Mouse (Mus musculus) forebrain, embryonic 14.5 days (tissue): Measurements from ENCODE around the gene Stk11ip. TPM values are rescaled to one million over a fixed set of nuclear protein-coding genes. Genes with fewer than 3 reads are reported as not detected.

Experiments
- polyA plus RNA-seq: library from polyadenylated mRNA; unstranded; fragments of >200 nt; fragmentation: Nextera tagmentation; extraction: Ambion mirVana; gene quantifications from 2 replicates; pipeline ENCODE4 v1.2.1, GENCODE M21; 2014

The Stk11ip gene
- polyA plus RNA-seq, 1 experiment from 2014 or later: 8.7 TPM

Other genes with a start within 250 kb of the Stk11ip start
- gene Resp18, start 243.1 kb upstream of the Stk11ip start, polyA plus RNA-seq: 62.4 and 68.1 TPM in 2 replicates
- gene Dnpep, start 203.5 kb upstream of the Stk11ip start, polyA plus RNA-seq: 160 and 178 TPM in 2 replicates
- 1.3 and 1.4 TPM in 2 replicates for gene Des, start 161.2 kb upstream of the Stk11ip start, polyA plus RNA-seq
- gene Speg, start 146.2 kb upstream of the Stk11ip start, polyA plus RNA-seq: 8.3 and 8.8 TPM in 2 replicates
- gene Gmppa, start 85.6 kb upstream of the Stk11ip start, polyA plus RNA-seq: 72.4 and 76.0 TPM in 2 replicates
- 0.76 and 0.84 TPM in 2 replicates for gene Asic4, start 71.1 kb upstream of the Stk11ip start, polyA plus RNA-seq
- gene Chpf, start 42.2 kb upstream of the Stk11ip start, polyA plus RNA-seq: 21.6 and 24.2 TPM in 2 replicates
- gene Tmem198, start 42.0 kb upstream of the Stk11ip start, polyA plus RNA-seq: 41.3 and 50.4 TPM in 2 replicates
- 17.0 and 17.7 TPM in 2 replicates for gene Obsl1, start 15.1 kb upstream of the Stk11ip start, polyA plus RNA-seq
- gene Inha, start 14.5 kb upstream of the Stk11ip start, polyA plus RNA-seq: 4.9 and 6.3 TPM in 2 replicates
- 12.6 and 18.7 TPM in 2 replicates for gene Slc4a3, start 24.7 kb downstream of the Stk11ip start, polyA plus RNA-seq